Mouse (Mus musculus): ENCODE measurements around the gene B4galt2. TPM values are rescaled to one million over a fixed set of nuclear protein-coding genes. Genes with fewer than 3 reads are reported as not detected.

The B4galt2 gene
- total and polyA plus RNA-seq, 3 experiments = 0.08 to 0.19 TPM; not detected in 1

GRCm38 (mm10) chr4:117912131-117912561, 28.9 kb upstream of the B4galt2 start:
- peaks cover 41% of the 10 kb centered on the region for H3K79me2 ChIP-seq (ENCODE audit: control insufficient read depth, insufficient read depth, low read length, poor library complexity)
- no peak overlapping the region for H3K27ac ChIP-seq (ENCODE audit: control insufficient read depth, low read depth, low read length)
- no peak overlapping the region for H3K9ac ChIP-seq (ENCODE audit: control insufficient read depth, low read depth, low read length, poor library complexity, severe bottlenecking)
- H3K4me3 ChIP-seq (ENCODE audit: control insufficient read depth in 1 of 2, insufficient read depth in 1 of 2, low read depth in 2 of 2, low read length in 2 of 2) = no peak overlapping the region
- H3K4me1 ChIP-seq (ENCODE audit: control insufficient read depth in 1 of 2, insufficient read depth in 2 of 2, low read length in 2 of 2) = peaks cover 3 to 20% of the 10 kb centered on the region in 2 experiments; a peak in 3 of 4 replicates
- TF ChIP-seq ETS1 (IDR thresholded peaks at IDR 0.05; ENCODE audit: low read depth, low read length) = no peak
- no peak for TF ChIP-seq MYC (IDR thresholded peaks at IDR 0.05; ENCODE audit: low read depth, low read length)
- TF ChIP-seq ZC3H11A (IDR thresholded peaks at IDR 0.05; ENCODE audit: low read depth, low read length) = no peak
- no peak for TF ChIP-seq ZKSCAN1 (IDR thresholded peaks at IDR 0.05; ENCODE audit: low read depth, low read length)
- TF ChIP-seq RAD21 (IDR thresholded peaks at IDR 0.05; ENCODE audit: low read depth, low read length) = no peak
- TF ChIP-seq ZNF384 (IDR thresholded peaks at IDR 0.05; ENCODE audit: low read depth, low read length) = no peak
- TF ChIP-seq MYB (IDR thresholded peaks at IDR 0.05; ENCODE audit: low read depth, low read length) = no peak
- no peak for TF ChIP-seq CHD2 (IDR thresholded peaks at IDR 0.05; ENCODE audit: low read length)
- no peak for TF ChIP-seq SIN3A (IDR thresholded peaks at IDR 0.05; ENCODE audit: low read length)
- no peak for TF ChIP-seq HCFC1 (IDR thresholded peaks at IDR 0.05; ENCODE audit: low read depth, low read length)
- TF ChIP-seq KAT2A (conservative IDR thresholded peaks at IDR 0.05; ENCODE audit: low read depth, low read length) = no peak
- TF ChIP-seq MAX (IDR thresholded peaks at IDR 0.05; ENCODE audit: low read length) = no peak
- no peak for TF ChIP-seq TCF12 (IDR thresholded peaks at IDR 0.05; ENCODE audit: low read depth, low read length)
- TF ChIP-seq E2F4 (IDR thresholded peaks at IDR 0.05; ENCODE audit: borderline replicate concordance, low read depth, low read length) = no peak
- no peak for TF ChIP-seq JUND (IDR thresholded peaks at IDR 0.05; ENCODE audit: low read depth, low read length)
- TF ChIP-seq MAZ (IDR thresholded peaks at IDR 0.05; ENCODE audit: low read depth, low read length) = no peak
- peaks cover 0 to 21% of the 10 kb centered on the region in 2 experiments; a peak in 2 of 4 replicates for H3K36me3 ChIP-seq (ENCODE audit: control insufficient read depth in 1 of 2, insufficient read depth in 2 of 2, low read length in 2 of 2)
- no peak for DNase-seq (ENCODE audit: low read depth, low spot score)
- H3K9me3 ChIP-seq (replicated peaks; ENCODE audit: insufficient read depth, low read length) = no peaks in the 10 kb centered on the region
- H3K27me3 ChIP-seq (ENCODE audit: control insufficient read depth in 1 of 2, insufficient read depth in 2 of 2, low read length in 2 of 2) = no peaks in the 10 kb centered on the region

- TF ChIP-seq MAFK (IDR thresholded peaks at IDR 0.05; ENCODE audit: borderline replicate concordance, low read depth, low read length) (no peak), TAL1 (IDR thresholded peaks at IDR 0.05; ENCODE audit: low read length) (no peak), KAT2A (conservative IDR thresholded peaks at IDR 0.05; ENCODE audit: low read depth, low read length) (no peak), MEF2A (IDR thresholded peaks at IDR 0.05; ENCODE audit: extremely low read depth, insufficient replicate concordance, low read depth, low read length, poor library complexity, severe bottlenecking) (no peak), MAX (IDR thresholded peaks at IDR 0.05; ENCODE audit: low read length) (no peak), SMC3 (IDR thresholded peaks at IDR 0.05; ENCODE audit: low read depth, low read length) (no peak), ZNF384 (IDR thresholded peaks at IDR 0.05; ENCODE audit: low read depth, low read length) (no peak), MAZ (IDR thresholded peaks at IDR 0.05; ENCODE audit: low read depth, low read length) (no peak), BHLHE40 (IDR thresholded peaks at IDR 0.05; ENCODE audit: borderline replicate concordance, low read depth, low read length) (no peak), ETS1 (IDR thresholded peaks at IDR 0.05; ENCODE audit: low read depth, low read length) (no peak), POLR2AphosphoS2 (IDR thresholded peaks at IDR 0.05; ENCODE audit: low read length) (no peak), HCFC1 (IDR thresholded peaks at IDR 0.05; ENCODE audit: low read depth, low read length) (no peak), RAD21 (IDR thresholded peaks at IDR 0.05; ENCODE audit: low read depth, low read length) (no peak), RCOR1 (IDR thresholded peaks at IDR 0.05; ENCODE audit: low read depth, low read length) (no peak), SIN3A (IDR thresholded peaks at IDR 0.05; ENCODE audit: low read length) (no peak), TCF12 (IDR thresholded peaks at IDR 0.05; ENCODE audit: low read depth, low read length) (no peak), MXI1 (IDR thresholded peaks at IDR 0.05; ENCODE audit: low read depth, low read length) (no peak), POLR2A (IDR thresholded peaks at IDR 0.05; ENCODE audit: control insufficient read depth in 1 of 2, insufficient read depth in 1 of 2, low read depth in 1 of 2, low read length in 2 of 2, poor library complexity in 1 of 2) (no peak), CTCF (IDR thresholded peaks at IDR 0.05 in 2 of 3, conservative IDR thresholded peaks at IDR 0.05 in 1 of 3; ENCODE audit: control insufficient read depth in 1 of 3, insufficient read depth in 1 of 3, low read depth in 2 of 3, low read length in 3 of 3, poor library complexity in 1 of 3, severe bottlenecking in 1 of 3) (no peak)
- H3K9ac ChIP-seq (ENCODE audit: control insufficient read depth, low read depth, low read length, poor library complexity, severe bottlenecking) = no peak overlapping the region
Observed at GRCm38 (mm10) chr4:117908834-117909453, 25.7 kb upstream of the B4galt2 start.

More at GRCm38 (mm10) chr4:117908834-117909453, 25.7 kb upstream of the B4galt2 start:
- Histone ChIP-seq H3K4me1 (ENCODE audit: control insufficient read depth in 1 of 2, insufficient read depth in 2 of 2, low read length in 2 of 2) (peaks cover 0 to 12% of the 10 kb centered on the region in 2 experiments; a peak in 2 of 4 replicates), H3K27me3 (ENCODE audit: control insufficient read depth in 1 of 2, insufficient read depth in 2 of 2, low read length in 2 of 2) (no peaks in the 10 kb centered on the region), H3K4me3 (ENCODE audit: control insufficient read depth in 1 of 2, insufficient read depth in 1 of 2, low read depth in 2 of 2, low read length in 2 of 2) (no peak overlapping the region), H3K9me3 (replicated peaks; ENCODE audit: insufficient read depth, low read length) (no peaks in the 10 kb centered on the region), H3K27ac (ENCODE audit: control insufficient read depth, low read depth, low read length) (no peak overlapping the region), H3K36me3 (ENCODE audit: control insufficient read depth in 1 of 2, insufficient read depth in 2 of 2, low read length in 2 of 2) (peaks cover 0 to 11% of the 10 kb centered on the region in 2 experiments; a peak in 3 of 4 replicates), H3K79me2 (ENCODE audit: control insufficient read depth, insufficient read depth, low read length, poor library complexity) (peaks cover 31% of the 10 kb centered on the region)
- no peak for DNase-seq (ENCODE audit: low read depth, low spot score)
